Mouse (Mus musculus): ENCODE results near the gene Slc6a19.
A peak's percentile ranks its signal among the peaks of the same experiment; 100 is the strongest.
"Not testable (repeated sequence)": the region's sequence is repeated elsewhere in the genome, so short reads cannot be mapped to it uniquely, and the experiment has no call there.

Slc6a19 gene

GRCm38 (mm10) chr13:73704694-73705325 lies at the start of gene Slc6a19:
Gene Slc6a19 (minus strand): TSS chr13:73704865.
- DNase-seq, result no peak

DNA sequence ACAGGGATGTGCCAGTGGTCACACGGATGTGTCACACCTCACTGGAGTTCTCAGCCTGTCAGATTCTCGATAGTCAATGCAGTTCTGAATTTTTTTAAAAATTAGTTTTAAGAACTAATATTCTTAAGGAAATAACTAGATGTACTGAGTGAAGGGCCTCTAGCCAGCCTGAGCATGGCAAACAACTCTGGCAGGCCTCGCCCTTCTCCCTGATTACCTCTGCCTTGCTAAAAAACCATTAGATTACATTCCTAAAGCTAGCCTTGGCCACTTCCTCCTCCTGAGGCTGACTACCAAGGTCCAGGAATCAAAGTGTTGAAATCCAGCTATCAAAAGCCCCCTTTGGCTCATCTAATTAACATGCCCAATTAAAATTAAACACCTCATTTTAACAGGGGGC lies 46.6 kb upstream of the Slc6a19 start:
- no peak for DNase-seq

GRCm38 (mm10) chr13:73750435-73750834 lies 45.8 kb upstream of the Slc6a19 start:
- no peak for DNase-seq

DNA sequence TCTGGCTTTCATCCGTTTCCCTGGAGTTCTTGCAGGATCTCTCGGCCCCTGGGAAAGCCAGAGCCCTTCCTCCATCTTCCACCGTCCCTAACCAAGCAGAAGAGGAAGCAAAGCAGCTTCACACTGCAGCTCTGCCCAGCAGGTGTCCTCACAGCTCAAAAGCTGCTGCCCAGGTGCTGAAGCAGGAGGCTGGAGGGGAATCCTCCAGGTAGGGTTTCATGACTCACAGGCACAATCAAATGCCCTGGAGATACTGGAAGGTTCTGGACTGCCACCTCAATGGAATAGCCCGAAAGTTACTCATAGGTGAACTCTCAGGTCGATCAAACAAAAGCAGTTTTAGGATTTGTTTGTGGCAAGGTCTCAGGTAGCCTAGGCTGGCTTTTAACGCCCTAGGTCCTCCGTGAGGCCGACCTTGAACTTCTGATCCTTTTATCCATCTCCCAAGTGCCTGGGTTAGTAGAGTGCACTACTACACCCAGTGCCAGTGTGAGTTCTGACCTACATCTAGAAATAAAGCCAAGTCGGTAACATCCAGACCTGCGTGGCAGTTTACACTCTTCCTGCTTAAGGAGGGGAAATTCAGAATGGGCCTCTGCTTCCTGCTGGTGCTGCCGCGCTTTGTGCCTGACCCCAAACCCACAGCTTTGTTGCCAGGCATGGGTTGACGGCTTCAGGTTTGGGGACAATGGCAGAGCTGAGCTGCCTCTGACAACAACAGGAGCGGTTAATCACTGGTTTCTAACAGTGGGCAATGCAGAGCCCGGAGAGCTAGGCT lies 44.2 kb upstream of the Slc6a19 start:
- peak; percentile 76 for DNase-seq

GRCm38 (mm10) chr13:73743662-73744061 lies 39.0 kb upstream of the Slc6a19 start:
- no peak for DNase-seq

DNA sequence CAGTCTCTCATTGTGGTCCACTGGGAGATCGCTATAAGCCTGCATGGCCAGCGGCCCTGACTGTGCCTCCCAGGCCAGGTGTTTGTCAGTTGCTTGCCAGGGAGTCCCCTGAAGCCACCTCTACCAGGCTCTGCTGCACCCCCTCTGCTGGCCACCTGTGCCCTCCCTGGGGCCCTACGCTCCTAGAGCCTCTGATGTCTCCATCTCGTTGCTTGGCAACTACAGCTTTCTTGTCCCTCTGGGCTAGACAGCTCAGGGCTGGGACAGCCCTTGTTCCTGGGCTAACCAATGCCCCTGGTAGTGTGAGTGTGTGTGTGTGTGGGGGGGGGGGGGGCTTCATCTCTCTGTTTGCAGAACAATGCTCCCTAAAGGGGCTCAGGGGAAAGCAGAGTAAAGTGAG lies 38.3 kb upstream of the Slc6a19 start:
- peak; percentile 82 for DNase-seq

DNA sequence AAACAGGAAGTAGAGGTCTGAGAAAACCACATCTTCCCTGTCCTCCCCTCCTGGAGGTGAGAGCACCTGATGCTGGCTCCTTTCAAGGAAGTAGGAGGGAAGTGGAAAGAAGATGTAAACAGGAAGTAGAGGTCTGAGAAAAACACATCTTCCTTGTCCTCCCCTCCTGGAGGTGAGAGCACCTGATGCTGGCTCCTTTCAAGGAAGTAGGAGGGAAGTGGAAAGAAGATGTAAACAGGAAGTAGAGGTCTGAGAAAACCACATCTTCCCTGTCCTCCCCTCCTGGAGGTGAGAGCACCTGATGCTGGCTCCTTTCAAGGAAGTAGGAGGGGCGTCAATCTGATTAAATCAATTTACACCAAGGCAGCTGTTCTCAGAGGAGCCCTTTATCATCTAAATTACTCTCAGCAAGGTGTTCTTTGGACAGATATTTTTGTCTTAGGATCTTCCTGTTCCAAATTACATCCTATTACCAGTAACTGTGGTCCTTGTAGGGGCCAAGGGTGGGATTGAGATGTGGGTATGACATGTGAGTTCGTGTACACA lies 35.8 kb upstream of the Slc6a19 start:
- not testable (repeated sequence) for DNase-seq

- peak; percentile 62 for DNase-seq
Measured at GRCm38 (mm10) chr13:73736943-73737342, 32.3 kb upstream of the Slc6a19 start.

DNA sequence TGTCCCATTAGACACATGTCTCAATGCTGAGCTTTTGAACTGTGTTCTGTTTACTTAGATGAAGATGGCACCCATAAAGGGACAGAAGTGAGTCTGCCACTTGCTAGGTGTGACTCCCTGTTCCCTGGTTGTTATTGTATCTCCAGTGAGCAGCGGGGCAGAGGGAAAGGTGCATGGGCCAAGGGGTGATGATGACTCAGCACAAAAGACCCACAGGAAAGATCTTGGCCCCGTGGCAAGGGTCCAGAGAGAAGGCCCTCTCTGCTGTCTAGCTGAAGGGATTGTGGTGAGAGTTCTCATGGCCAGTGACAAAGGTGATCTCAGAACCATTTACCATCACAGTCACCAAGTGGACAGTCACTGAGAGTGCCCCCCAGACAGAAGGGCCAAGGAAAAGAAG lies 31.3 kb upstream of the Slc6a19 start:
- no peak for DNase-seq

DNA sequence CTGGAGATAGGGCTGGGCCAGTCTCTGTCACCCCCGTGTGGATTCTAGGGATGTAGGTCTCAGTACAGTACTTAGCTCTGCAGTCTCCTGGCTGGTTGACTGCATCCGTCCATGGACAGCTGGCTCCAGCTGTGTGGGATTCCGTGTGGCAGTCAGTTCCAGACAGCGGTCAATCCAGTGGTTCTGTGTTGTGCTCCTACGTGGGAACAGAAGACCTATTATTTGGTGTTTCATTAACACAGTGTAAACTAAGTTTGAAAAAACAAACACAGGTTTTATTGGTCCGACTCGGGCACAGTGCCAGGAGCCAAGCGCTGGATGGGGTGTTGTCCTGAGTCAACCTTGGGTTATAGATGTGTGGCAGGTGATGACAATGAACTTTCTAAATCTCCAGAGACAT lies 30.6 kb upstream of the Slc6a19 start:
- DNase-seq, result no peak

- no peak for DNase-seq
Measured at GRCm38 (mm10) chr13:73734379-73734778, 29.7 kb upstream of the Slc6a19 start.

DNA sequence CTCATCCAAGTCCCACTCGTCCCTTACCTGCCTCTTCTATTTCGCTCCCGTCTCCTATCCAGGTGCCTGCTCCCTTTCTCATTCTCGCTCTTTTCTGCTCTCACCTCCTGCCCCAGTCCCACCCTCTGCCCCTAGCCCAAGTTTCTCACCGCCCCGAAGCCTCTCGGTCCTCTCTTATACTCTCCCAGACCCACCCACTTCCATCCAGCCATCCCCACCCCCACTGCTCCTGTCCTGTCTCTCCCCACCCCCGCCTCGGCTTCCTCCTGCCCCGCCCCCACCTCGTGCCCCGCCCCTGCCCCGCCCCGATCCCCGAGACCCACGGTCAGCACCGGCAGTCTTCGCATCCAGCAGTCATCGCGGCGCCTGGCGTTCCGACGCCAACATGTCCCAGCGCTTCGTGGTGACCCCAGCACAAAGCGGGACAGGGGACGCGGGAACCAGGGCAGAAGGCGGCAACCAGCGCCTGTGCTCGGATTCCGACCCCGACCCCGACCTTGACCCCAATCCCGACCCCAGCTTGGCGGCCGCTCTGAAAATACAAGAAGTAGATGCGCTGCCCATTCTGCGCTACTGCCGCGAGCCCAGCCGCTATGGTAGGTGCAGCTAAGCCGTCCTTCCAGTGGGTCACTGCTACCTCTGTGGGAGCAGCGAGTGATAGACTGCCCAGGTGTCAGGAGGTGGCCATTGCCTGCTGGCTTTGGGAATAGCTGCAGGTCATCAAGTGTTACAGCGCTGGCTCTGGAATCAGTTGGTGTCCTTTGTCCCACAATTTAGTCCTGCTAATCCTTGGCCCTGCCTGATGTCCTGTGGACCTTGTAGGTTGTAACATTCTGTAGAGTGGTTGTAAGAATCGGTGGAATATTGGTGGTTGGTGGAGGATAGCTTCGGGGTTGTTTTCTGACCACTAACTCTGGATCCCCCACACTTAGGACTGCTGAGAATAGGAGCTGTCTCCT lies 28.4 kb upstream of the Slc6a19 start, which contains the start of gene Slc12a7:
TSS of gene Slc12a7 (plus strand) at position 353 of the 959 bp plus-strand sequence.
- peak; percentile 69 for DNase-seq

DNA sequence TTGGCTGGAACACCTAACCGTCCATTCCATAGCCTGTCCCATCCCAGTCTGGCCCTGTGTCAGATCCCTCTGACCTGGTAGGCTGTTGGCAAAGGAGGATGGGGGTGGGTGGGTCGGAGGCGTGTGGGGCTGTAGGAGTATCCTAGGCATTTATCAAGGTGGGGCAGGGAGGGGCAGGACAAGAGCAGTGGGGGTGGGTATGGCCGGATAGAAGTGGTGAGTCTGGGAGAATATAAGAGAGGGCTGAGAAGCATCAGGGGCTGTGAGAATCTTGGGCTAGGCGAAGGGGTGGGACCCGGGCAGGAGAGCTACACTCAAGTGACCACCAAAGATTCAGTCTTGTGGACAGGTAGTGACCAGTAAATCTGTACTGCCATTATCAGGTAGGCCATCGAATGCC lies 27.6 kb upstream of the Slc6a19 start:
- DNase-seq, result peak; percentile 7

- DNase-seq, result no peak
Measured at GRCm38 (mm10) chr13:73730913-73731312, 26.2 kb upstream of the Slc6a19 start.

DNA sequence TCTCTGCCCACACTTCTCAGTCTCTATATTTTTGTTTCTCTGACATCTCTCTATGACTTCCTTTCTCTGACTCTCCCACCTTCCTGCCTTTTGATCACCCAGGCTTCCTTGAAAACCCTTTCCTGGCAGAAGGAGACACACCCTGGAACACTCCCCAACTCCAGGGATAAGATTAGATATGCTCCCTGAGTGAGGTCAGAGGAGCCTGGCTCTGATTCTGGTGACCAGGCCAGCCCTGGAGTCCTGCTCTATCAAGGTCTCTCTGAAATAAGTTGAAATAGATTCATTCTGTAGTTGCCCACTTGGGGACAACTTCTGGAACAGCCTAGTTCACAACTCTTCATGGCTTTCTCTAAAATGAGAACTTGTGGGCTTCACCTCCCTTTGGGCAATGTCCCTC lies 24.0 kb upstream of the Slc6a19 start:
- DNase-seq, result no peak

DNA sequence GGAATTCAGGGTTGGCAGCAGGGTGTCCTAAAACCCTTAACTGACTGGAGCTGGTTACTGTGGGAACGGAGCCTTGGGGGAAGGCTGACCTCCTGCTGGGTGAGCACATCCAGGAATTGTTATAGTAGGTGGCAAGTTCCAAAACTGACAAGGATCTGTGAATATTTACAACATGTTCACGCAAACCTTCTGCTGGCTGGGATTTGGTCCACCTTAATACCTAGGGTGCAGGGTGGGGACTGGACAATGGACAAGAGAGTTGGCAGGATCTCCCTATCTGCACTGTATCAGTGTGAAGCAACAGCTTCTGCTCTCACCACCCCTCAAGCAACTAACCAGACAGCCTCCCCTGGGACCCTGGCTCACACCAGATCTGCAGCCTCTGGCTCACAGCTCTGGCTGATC lies 23.0 kb upstream of the Slc6a19 start:
- DNase-seq, result no peak

DNA sequence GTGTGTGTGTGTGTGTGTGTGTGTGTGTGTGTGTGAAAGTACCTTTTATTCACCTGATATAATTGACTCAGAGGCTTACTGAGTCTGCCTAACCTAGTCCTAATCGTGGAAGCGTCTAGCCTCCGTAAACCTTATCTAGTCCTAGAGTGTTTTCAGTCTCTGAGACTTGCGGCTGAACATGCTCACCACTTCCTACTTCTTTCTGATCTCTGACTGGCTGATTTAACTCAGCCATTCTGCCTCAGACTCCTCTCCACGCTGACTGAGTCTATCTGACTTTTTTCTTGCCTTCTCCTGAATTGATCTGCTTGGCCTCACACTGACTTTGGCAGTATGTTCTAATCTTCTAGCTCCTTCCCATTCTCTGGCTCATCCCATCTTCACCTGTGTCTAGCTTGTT lies 20.6 kb upstream of the Slc6a19 start:
- DNase-seq, result peak; percentile 57

DNA sequence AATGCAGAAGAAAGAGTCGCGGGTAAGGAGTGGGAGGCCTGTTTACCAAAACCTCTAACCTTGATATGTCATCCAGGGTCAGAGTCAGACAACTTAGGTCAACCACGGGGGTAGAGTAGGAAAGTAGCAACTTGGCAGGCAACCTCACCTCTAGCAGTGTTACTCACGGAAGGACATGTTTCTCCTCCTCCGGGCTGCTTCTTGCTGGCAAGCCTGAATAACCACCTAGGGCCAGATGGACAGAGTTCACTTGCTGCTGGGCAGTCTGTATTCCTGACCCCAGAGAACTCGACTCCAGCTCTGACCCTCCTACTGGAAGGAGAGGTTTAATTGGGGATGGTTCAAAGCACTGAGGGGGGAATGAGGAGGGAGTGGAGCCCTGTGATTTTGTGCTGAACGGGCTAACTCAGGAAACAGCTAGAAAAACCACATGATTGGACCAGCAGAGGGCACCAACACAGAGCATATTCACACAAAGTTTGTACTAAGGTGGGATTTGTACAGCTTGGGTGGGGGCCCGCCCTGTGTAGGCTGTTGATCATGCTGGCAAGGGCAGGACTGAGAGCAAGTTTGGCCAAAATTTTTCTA lies 18.5 kb upstream of the Slc6a19 start:
- peak; percentile 73 for DNase-seq

- DNase-seq, result no peak
Measured at GRCm38 (mm10) chr13:73720241-73720640, 15.6 kb upstream of the Slc6a19 start.

DNA sequence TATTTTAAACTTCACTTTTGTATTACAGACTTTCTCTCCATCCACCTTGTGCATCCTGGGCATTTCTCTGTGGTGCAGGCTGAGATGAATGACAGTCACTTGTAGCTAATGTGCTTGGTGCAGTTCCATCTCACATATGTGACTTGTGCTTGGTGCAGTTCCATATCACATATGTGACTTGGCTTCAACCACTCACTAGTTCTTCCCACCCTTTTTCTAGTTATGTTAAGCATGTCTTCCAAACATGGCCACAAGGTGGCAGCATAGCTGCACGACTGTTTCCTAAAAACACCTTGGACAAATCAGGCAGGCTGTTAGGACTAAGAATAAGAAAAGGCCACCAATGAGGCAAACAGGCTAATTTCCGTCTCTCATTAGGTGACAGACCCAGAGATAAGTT lies 13.6 kb upstream of the Slc6a19 start:
- DNase-seq, result peak; percentile 87

- peak; percentile 70 for DNase-seq
Measured at GRCm38 (mm10) chr13:73714020-73714419, 9.4 kb upstream of the Slc6a19 start.

DNA sequence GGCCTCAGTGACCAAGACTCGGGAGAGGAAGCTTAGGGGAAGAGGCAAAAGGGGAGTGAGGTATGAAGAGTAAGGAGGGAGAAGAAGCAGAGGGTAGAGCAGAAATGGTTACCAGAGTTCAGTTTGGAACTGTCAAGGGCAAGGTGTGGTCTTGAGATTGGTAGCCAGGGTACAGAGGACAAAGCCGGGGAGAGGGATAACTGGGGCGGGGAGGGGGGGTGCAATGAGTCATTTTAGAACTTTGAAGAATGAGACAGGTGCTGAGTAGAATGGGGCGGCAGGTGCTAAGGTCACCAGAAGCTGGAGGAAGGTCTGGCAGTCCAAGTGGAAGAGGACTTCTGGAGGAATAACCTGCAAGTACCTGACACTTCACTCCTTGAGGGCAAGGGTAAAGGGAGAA lies 8.5 kb upstream of the Slc6a19 start:
- DNase-seq, result no peak

DNA sequence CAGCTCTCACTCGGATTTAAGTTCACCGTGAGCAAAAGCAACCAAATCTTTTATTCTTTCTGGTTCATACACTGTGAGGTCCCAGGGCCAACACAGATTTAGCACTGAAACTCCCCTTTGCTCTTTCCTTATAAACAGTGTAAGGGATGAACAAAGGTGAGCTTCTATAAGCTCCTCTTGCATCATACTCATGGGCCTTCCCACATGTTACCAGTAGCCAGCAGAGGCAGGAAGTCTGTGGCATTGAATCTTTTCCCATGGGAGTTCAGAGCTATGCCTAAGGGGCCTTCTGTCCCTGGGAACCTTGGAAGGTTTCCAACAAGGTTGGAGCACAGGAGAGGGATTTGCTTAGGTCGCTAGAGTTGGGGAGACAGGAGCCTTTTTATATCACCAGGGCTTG lies 7.6 kb upstream of the Slc6a19 start:
- DNase-seq, result no peak
